Mouse (Mus musculus) heart, adult 2 months (tissue): ENCODE measurements around the gene Treml4.

ENCODE experiments used
- CTCF ChIP-seq: fragments of 200-600 bp; IDR thresholded peaks from 2 replicates; pipeline ENCODE4 v1.8.1; 2022; ENCODE audit warnings: antibody characterized with exemption, mild to moderate bottlenecking, moderate library complexity
- EP300 ChIP-seq: fragments of 200-500 bp; IDR thresholded peaks from 2 replicates; pipeline ENCODE4 v1.6.1; 2011; ENCODE audit warnings: low read depth, low read length, control low read depth; ENCODE audit not compliant: insufficient read depth
- POLR2A ChIP-seq: fragments of 200-500 bp; IDR thresholded peaks from 2 replicates; pipeline ENCODE4 v1.6.1; 2011; ENCODE audit warnings: mild to moderate bottlenecking, low read depth, low read length, control low read depth; ENCODE audit not compliant: insufficient read depth

- TF ChIP-seq CTCF = no peak
- TF ChIP-seq POLR2A = no peak
- TF ChIP-seq EP300 = no peak
Observed at GRCm38 (mm10) chr17:48280943-48281738, 17.0 kb downstream of the Treml4 start.
